Mouse (Mus musculus) heart, adult 9 months (tissue): ENCODE data around the gene Pdik1l.
A peak's percentile ranks its signal among the peaks of the same experiment; 100 is the strongest.

ENCODE experiments used
- DNase-seq, 2 experiments: peaks; one replicate each; pipeline ENCODE4 v3.0.0; 2022; ENCODE audit warnings: low spot score in 2 of 2

Pdik1l gene

DNA sequence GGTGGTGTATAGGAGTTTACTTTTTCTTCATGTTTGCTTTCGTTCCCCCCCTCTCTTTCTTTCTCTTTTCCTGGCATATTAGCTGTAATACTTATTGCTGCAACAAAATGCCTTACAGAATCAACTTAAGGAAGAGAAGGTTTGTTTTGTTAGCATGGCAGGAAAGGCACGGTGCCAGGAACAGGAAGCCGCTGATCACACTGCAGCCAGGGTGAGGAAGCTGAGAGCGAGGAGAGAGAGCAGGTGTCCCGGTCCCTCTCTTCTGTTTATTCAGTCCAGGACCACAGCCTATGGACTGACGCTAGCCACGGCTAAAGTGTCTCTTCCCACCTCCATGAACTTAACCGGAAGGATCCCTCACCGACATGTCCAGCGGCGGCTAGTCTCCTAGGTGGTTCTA lies 29.3 kb downstream of the Pdik1l start:
- DNase-seq = no peak

- DNase-seq = no peak
These were observed 30.3 kb downstream of the Pdik1l start for GRCm38 (mm10) chr4:134257198-134258009.

- peak; percentile 33 to 55 for DNase-seq
These were observed 31.1 kb downstream of the Pdik1l start for GRCm38 (mm10) chr4:134256407-134257197.

DNA sequence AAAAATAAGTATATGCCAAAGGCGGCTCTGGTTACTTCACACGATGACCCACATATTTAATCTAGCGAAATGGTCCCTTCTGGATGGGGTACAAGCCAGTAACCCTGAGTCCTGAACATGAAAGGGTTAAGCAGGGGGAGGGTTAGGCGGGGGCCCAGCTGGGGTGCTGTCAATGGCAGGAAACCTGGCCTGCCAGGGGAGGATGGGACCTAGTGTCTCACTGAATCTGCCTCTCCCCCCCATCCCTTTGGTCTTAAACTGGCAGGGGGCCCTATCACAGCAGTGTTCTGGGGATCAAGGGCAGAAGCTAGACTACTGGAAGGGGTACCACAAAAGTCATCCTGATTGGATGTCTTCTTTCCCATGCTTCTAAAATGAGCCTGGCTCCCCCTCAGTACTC lies 31.8 kb downstream of the Pdik1l start:
- DNase-seq = no peak

GRCm38 (mm10) chr4:134254835-134255234 lies 32.9 kb downstream of the Pdik1l start:
- DNase-seq = no peak

GRCm38 (mm10) chr4:134253722-134254324 lies 33.9 kb downstream of the Pdik1l start, which contains the start of gene Grrp1:
Gene Grrp1 (minus strand): TSS chr4:134254106.
- DNase-seq = peak in 1 of 2 experiments; percentile 33

DNA sequence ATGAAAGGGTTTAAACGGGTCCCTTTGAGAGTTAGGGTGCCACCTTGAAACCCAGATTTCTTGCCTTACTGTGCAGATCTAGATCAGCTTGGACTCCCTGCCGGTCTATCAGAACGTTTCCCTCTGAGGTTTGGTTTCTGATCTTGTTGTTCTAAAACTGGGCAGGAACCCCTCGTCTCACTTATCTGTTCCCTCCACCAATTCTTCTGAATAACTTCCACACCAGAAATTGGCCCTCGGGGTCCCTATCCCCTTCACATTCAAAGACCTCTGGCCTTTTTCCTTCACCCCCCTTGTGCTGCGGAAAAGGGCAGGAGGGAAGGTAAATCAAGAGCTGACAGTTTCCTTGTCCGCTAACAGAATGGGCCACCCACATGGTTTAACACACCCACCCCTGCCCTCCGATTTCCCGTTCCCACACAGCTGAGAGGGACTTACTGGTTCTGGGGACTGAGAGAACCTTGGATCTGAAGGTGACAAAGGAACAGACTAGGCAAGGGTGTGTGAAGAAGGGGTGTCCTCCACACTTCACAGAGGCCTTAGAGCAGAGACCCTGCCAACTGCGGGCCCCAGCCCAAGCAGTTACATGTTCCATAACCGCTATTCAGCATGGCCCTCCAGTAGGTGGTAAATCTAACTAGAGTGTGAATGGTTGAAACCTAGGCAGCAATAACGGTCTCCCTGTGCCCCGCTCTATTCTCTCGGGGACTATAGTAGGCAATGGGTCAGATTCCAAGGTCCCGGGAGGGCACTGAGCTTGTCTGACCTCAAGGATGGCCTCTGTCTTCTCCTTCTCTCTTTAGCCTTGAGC lies 34.6 kb downstream of the Pdik1l start:
- DNase-seq = no peak

- DNase-seq = no peak
These were observed 35.4 kb downstream of the Pdik1l start for GRCm38 (mm10) chr4:134252131-134252910.

GRCm38 (mm10) chr4:134251241-134252130 lies 36.2 kb downstream of the Pdik1l start:
- no peak for DNase-seq

DNA sequence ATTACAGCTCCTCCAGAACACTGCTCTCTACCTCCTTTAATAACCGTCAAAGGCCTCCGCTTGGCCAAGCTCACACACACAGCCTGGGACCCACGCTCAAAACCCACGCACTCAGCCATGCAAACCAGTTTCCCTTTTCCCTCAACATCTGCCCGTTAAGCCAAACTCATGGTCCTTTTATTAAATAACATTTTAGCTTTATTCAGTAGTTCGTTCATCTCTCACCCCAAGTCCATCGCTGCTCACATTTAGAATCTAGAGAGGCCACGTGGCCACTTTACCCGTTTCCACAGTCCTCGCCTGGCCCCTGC lies 36.8 kb downstream of the Pdik1l start:
- no peak for DNase-seq

DNA sequence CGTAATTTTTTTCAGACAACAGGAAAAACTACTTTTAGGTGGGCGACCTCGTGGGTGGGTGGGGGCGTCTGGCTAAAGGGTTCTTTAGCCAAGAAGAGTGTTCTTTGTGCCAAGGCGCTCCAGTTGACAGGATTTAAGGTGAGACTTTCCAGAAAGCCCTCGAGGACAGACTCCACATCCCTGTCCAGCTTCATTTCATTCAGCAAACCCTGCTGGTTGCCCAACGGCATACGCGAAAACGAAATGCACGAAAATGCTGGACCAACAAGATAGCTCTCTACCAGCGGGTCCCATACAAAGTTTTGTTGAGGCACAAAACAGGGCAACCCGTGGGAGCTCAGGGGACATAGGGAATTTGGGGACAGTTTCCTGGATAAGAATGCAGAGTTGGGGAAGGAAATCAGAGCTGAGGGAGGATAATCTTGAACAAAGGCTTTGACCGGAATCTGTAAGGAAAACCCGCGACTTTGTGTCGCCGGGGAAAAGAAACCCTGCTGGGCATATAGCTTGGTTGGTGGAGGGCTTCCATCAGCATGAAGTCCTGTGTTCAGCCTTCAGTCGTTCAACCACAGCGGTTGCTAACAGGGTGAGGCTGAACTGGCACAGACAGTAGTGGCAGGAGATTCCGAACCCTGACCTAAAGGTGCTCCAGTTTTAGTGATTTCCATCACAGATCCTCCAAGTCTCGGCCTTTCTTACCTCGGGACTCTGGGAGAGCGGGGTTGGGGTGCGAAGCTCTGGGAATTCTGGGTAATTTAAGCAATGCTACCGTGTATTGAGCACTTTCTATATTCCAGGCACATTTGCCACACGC lies 37.4 kb downstream of the Pdik1l start:
- no peak for DNase-seq

DNA sequence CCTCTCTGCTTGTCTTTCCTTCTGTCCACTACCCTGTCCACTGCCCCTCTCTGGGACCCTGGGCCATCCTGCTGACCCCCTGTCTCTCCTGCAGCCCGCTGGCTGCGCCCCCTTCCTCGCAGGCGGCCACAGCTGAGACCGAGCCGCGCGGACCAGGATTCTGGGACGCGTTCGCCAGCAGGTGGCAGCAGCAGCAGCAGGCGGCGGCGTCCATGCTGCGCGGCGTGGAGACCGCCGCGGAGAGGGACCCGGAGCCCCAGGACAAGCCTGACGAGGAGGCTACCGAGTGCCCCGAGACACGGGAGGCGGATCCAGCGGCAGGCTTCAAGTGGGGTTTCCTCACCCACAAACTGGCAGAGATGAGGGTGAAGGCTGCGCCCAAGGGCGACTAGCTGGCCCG lies 38.0 kb downstream of the Pdik1l start:
- DNase-seq = peak in 1 of 2 experiments; percentile 59

DNA sequence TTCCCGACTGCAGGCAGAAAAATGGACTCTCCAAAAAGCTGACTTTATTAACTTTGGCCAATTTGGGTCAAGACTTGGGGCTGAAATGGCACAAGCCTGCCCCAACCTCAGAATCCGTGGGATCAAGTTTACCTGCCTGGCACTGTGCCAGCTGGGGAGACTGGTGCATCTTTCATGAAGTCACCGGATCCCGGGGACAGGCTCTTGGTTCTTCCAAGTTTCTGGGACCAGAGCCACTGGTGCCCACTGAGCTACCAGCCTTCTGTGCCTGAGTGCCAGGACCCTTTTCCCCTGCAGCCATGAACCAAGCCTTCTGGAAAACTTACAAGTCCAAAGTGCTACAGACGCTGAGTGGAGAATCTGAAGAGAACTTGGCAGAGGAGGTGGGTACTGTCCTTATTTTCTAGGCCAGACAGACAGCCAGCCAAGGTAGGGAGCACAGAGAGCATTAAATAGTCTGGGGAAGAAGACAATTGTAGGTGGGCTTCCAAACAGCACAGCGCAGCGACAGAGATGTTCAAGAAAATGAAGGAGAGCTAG lies 40.9 kb downstream of the Pdik1l start, which contains the start of gene Gm30191:
Gm30191 (plus strand) TSS at position 217 of the 540 bp plus-strand sequence.
- DNase-seq = no peak

DNA sequence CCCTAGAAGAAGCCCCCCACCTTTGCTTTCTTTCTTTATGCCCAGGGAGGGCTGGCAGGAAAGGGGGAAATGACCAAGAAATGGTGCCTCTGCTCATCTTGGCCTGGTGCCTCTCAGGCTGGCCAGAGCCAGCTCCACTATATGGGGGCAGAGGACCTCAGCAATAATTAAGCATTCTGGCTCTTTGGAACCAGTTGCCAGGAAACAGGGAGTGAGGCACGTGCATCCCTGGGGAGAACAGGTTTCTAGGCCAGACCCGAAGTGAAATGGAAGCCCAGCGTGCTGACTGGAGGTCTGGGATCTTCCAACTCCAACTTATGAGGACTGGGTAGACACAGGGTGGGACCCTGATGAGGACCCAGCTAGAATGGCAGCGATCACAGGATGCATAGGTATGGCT lies 41.4 kb downstream of the Pdik1l start:
- no peak for DNase-seq

DNA sequence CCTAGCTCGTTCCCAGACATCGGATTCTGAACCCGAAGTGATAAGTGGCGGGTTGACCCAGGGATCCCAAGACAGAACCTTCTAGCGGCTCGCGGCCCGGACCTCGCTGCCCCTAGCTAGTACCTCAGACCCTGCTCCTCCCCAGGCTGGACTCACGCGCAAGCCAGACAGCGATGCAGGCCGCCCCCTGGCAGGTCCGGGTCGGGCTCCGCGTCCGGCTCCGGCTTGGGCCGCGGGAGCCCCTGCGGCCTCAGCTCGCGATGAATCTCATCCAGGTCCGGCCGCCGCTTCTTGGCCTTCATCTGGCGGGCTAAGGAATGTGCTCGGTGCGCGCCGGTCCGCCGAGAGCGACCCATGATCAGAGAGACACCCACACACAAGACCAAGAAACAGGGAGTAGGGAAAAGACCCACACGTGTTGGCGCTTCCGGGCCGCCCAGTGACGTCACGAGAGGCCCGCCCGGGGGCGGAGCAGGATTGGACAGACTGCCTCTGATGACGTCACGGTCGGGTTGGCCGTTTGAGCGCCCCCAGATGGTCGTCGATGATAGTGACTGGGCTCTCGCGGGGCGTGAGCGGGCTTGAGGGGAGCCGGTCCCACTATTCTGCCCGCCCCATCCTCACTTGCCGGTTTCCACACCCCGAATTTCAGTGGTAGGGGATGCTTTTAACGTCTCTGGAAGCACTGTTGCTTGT lies 42.4 kb downstream of the Pdik1l start, which contains the start of gene Zfp593:
Zfp593 (minus strand) TSS at position 445 of the 696 bp plus-strand sequence.
- DNase-seq = peak; percentile 92 to 94

GRCm38 (mm10) chr4:134243516-134244250 lies 44.0 kb downstream of the Pdik1l start, which contains the start of gene E130218I03Rik:
Gene E130218I03Rik (plus strand): TSS chr4:134243662.
- no peak for DNase-seq

GRCm38 (mm10) chr4:134238686-134239085 lies 49.0 kb downstream of the Pdik1l start:
- no peak for DNase-seq
